Mouse (Mus musculus): ENCODE measurements around the gene Stfa3. TPM values are rescaled to one million over a fixed set of nuclear protein-coding genes. Genes with fewer than 3 reads are reported as not detected.
"Not testable (repeated sequence)": the region's sequence is repeated elsewhere in the genome, so short reads cannot be mapped to it uniquely, and the experiment has no call there.

The Stfa3 gene
- 1 to 10 TPM in 1 of 2 experiments, not detected in 1; 1.8 TPM for total RNA-seq (2021)

DNA sequence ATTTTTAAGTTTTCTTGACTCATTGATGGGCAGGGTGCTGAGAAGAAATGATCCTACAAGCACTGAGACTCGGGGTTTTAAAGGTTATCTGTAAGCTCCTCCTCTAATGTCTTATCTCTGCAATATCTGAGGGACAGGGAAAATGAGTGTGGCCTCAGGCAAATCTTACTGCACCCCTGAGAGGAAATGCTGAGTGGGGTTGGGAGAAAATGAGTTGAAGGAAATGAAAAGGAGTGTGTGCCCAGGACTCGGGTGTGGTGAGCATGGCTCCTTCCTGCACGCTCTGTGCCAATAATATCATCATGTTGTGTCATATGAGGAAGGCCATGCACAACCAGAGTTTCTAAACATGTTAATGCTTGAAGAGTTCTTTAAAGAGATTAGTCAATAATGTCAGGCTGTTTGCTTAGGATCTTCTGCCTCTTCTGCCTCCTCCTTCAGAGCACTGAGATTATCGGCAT is at the start of gene Stfa3:
Gene Stfa3 (minus strand): TSS at position 51 of the 461 bp plus-strand sequence.
- DNase-seq = no peak

DNA sequence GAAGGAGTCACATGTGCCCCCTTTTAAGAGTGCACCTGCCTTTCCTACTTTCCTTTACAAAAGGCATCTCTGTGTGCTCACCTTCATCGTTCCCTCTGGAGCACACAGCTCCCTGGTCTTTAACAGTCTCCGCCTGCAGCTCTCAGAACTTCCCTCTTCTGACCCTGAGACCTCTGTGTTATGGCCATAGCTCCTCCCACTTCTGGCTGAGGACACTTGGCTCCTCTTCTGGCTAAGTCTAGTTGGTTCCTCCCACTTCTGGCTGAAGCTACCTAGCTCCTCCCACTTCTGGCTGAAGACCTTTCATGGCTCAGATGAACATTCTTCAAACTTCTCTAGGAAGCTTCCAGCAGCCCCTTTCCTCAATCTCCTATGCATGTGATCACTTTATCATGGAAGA is 47.1 kb upstream of the Stfa3 start:
- peak; percentile 8 for DNase-seq

DNA sequence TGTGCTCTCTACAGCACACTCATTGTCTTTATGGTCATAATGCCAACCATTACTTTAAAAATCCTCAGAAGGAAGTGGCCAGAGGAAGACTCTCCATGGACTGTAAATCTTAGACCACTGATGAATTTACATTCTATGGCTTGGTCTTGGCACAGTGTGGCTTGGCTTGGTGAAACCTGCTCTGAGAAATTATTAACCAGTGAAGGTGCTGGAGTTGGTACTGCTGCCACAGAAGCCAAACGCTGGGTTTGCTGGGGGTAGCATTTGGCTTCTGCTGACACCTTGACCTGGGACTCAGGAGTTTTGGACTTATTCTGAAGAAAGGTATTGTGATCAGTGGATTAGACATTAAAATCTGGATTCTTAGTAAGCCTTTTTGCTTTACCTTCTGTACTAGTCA is 37.2 kb upstream of the Stfa3 start:
- no peak for DNase-seq

GRCm38 (mm10) chr16:36476866-36477265 is 21.7 kb upstream of the Stfa3 start:
- no peak for DNase-seq

- DNase-seq = no peak
Measured at GRCm38 (mm10) chr16:36475530-36475929, 20.3 kb upstream of the Stfa3 start.

- DNase-seq = no peak
Measured at GRCm38 (mm10) chr16:36474849-36475248, 19.7 kb upstream of the Stfa3 start.

GRCm38 (mm10) chr16:36473217-36474216 is 18.3 kb upstream of the Stfa3 start:
- DNase-seq = peak; percentile 59

- DNase-seq = no peak
Measured at GRCm38 (mm10) chr16:36471066-36471633, 16.0 kb upstream of the Stfa3 start.

- peak; percentile 43 for DNase-seq
Measured at GRCm38 (mm10) chr16:36469955-36470478, 14.8 kb upstream of the Stfa3 start.

DNA sequence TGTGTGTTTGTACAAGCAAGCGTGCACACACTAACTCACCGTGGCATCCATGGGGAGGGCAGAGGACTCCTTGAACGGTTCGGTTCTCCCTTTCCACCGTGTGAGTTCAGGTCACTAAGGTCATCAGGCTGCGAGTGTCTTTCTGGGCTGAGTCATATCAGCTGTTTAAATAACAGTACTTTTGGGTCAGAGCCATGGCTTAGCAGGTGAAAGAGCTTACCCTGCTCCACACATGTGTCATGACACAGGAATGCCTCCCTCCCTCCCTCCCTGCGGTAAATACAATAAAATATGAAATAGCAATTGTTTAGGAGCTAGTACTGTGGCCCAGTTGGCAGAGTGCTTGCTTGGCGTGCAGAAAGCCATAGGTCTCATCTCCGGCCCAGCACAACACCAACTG is 14.2 kb upstream of the Stfa3 start:
- DNase-seq = no peak

- DNase-seq = peak; percentile 11
Measured at GRCm38 (mm10) chr16:36468862-36469261, 13.7 kb upstream of the Stfa3 start.

GRCm38 (mm10) chr16:36467936-36468335 is 12.7 kb upstream of the Stfa3 start:
- DNase-seq = no peak

- no peak for DNase-seq
Measured at GRCm38 (mm10) chr16:36465436-36465835, 10.2 kb upstream of the Stfa3 start.

DNA sequence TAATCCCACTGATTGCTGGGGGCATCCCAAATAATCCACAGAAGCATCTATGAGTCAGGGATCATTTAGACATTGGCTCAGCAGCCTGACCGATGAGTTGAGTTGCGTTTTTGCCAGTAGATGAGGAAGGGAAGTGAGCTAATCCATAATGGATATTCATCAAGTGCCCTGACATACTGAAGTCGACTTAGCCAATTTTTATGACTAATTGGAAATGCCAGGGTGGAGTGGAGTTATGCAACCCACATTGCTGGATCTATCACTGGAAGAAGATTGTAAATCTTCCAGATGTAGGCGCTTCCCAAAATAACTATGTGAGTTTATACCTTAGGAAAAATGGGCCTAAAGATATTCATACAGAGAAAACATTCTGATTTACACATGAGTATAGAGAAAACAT is 8.9 kb upstream of the Stfa3 start:
- DNase-seq = no peak

DNA sequence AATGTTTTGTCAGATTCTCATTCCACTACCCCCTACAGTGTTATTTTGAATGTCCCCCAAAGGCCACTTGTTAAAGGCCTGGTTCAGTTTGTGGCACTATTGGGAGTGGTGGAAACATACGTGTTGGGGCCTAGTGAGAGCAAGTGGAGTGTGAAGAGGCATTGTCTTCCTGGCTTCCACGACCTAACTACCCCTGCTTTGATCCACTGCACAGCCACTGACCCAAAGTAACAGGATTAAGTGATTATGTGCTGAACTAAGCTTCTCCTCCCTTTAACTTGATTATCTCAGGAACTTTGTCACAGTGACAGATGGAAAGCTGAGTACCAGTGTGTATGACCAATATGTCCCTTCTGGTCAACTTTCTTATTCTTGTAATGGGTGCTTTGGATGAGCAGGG is 5.2 kb upstream of the Stfa3 start:
- DNase-seq = no peak

- not testable (repeated sequence) for DNase-seq
Measured at GRCm38 (mm10) chr16:36420979-36421378, 34.2 kb downstream of the Stfa3 start.

GRCm38 (mm10) chr16:36408357-36408756 is 46.8 kb downstream of the Stfa3 start, which contains the start of gene Stfa2:
TSS of gene Stfa2 (minus strand) at chr16:36408457.
- no peak for DNase-seq

Other genes starting within 250 kb of the Stfa3 start
- gene Gm5416, start 245.0 kb downstream of the Stfa3 start, total RNA-seq (2021) = not detected
- gene 2010005H15Rik, start 233.9 kb downstream of the Stfa3 start, total RNA-seq (2021) = 1 to 10 TPM in 1 of 2 experiments, not detected in 1; 1.1 TPM
- gene Stfa1, start 178.4 kb downstream of the Stfa3 start, total RNA-seq (2021) = 1 to 10 TPM; 3.5 to 6.2 TPM
- gene BC117090, start 121.1 kb downstream of the Stfa3 start, total RNA-seq (2021) = not detected
- gene BC100530, start 87.6 kb downstream of the Stfa3 start, total RNA-seq (2021) = 1 to 10 TPM; 2.6 to 3.1 TPM
- gene Stfa2, start 46.9 kb downstream of the Stfa3 start, total RNA-seq (2021) = 1 to 10 TPM; 2.6 to 3.0 TPM
- gene Casr, start 106.7 kb upstream of the Stfa3 start, total RNA-seq (2021) = under 1 TPM; 0.14 to 0.33 TPM
- gene Cd86, start 210.7 kb upstream of the Stfa3 start, total RNA-seq (2021) = under 1 TPM; 0.62 to 0.65 TPM
- gene Ildr1, start 238.6 kb upstream of the Stfa3 start, total RNA-seq (2021) = not detected

All from heart, postnatal 4 days (tissue).